Mouse (Mus musculus) megakaryocyte, embryonic 14.5 days (primary cell): ENCODE results near the gene Fam117a.

Experiments
- FLI1 ChIP-seq: IDR thresholded peaks from 2 replicates; pipeline ENCODE4 v1.6.1; 2012; ENCODE audit warnings: low read length, inconsistent platforms, mixed read lengths
- GATA1 ChIP-seq: IDR thresholded peaks from 3 replicates; pipeline ENCODE4 v1.6.1; 2012; ENCODE audit warnings: mixed read lengths, low read length, inconsistent platforms, borderline replicate concordance

DNA sequence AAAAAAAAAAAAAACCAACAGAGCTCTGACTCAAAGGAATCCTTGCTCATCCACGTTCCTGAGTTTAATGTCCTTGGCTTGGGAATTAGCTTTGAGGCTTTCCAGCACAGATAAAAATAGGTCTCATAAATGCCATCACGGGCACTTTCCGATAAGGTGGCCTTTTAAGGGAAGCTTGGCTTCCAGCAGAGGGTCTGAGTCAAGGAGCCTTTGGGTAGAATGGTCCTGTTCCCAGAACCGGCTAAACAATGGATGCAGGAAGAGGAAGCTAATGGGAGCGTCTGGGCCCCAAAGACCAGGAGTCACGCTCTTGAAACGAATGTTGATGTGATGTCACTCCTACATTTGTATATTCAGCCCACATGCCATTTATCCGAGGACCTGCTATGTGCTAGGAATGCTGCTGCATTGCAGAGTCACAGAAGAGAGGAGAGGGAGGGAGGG, 65.9 kb downstream of the Fam117a start:
- TF ChIP-seq GATA1 (no peak), FLI1 (no peak)
